Mouse (Mus musculus) erythroblast, embryonic 14.5 days (primary cell): Measurements from ENCODE around the gene Ankrd44. TPM values are rescaled to one million over a fixed set of nuclear protein-coding genes. Genes with fewer than 3 reads are reported as not detected.

ENCODE experiments used
- H3K27me3 ChIP-seq: 2 replicates; pipeline ENCODE4 v1.6.1; 2012; ENCODE audit warnings: inconsistent platforms; ENCODE audit not compliant: control insufficient read depth
- H3K36me3 ChIP-seq: 2 replicates; pipeline ENCODE4 v1.6.1; 2012; ENCODE audit warnings: mild to moderate bottlenecking, inconsistent platforms; ENCODE audit not compliant: control insufficient read depth
- H3K4me1 ChIP-seq: 2 replicates; pipeline ENCODE4 v1.6.1; 2012; ENCODE audit warnings: inconsistent platforms; ENCODE audit not compliant: control insufficient read depth
- H3K4me3 ChIP-seq: replicated peaks from 2 replicates; pipeline ENCODE3; 2012; ENCODE audit warnings: moderate library complexity, mild to moderate bottlenecking, inconsistent platforms
- H3K9me3 ChIP-seq: 2 replicates; pipeline ENCODE4 v1.6.1; 2012; ENCODE audit warnings: low read length, inconsistent platforms, mixed read lengths; ENCODE audit not compliant: control insufficient read depth
- GATA1 ChIP-seq: IDR thresholded peaks from 2 replicates; pipeline ENCODE4 v1.6.1; 2012; ENCODE audit warnings: low read length, inconsistent platforms, mixed read lengths
- TAL1 ChIP-seq: IDR thresholded peaks from 3 replicates; pipeline ENCODE4 v1.6.1; 2012; ENCODE audit warnings: low read length, inconsistent platforms, mixed read lengths
- polyA plus RNA-seq: library from polyadenylated mRNA; stranded (reverse); fragments of >175 nt; gene quantifications from 2 replicates; pipeline ENCODE4 v1.2.3, GENCODE M21; 2012

Ankrd44 gene
- polyA plus RNA-seq, 1 experiment, result 0.03 TPM

DNA sequence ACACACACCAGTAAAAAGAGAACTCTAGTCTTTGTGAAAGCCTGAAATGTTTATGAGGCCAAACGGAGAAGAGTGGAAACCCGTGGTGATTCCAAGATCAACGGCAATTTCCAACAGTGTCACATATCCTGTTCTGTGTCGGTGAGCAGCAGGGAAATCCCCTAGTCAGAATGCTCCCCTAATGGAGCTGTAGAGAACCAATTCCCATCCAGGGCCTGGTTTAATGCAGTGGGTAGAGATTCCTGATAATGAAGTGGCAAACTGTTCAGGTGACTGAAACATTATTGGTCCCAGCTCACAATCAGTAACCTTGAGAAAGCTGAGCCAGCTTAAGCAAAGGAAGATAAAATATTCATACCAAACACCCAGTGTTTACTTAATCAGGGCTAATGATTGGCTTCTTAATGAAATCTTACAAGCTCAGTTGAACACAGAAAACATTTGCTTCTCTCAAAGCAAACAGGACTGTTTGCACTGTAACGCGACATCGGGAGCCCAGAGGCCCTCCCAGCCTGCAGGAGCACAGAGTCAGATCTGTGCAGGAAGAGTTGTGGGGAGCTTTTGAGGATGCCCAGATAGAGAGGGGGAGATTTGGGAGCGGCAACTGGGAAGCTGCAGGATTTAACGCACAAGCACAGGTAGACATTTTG is 110.9 kb downstream of the Ankrd44 start:
- Histone ChIP-seq H3K27me3 (no peaks in the 10 kb centered on the region), H3K9me3 (no peaks in the 10 kb centered on the region), H3K4me1 (no peaks in the 10 kb centered on the region), H3K4me3 (no peak overlapping the region), H3K36me3 (no peaks in the 10 kb centered on the region)
- TF ChIP-seq GATA1 (no peak), TAL1 (no peak)

GRCm38 (mm10) chr1:54809811-54810549 is 116.2 kb downstream of the Ankrd44 start:
- H3K9me3 ChIP-seq, result no peaks in the 10 kb centered on the region
- H3K4me1 ChIP-seq, result no peaks in the 10 kb centered on the region
- no peak overlapping the region for H3K4me3 ChIP-seq
- TF ChIP-seq TAL1, result no peak
- no peak for TF ChIP-seq GATA1
- no peaks in the 10 kb centered on the region for H3K36me3 ChIP-seq
- H3K27me3 ChIP-seq, result no peaks in the 10 kb centered on the region

DNA sequence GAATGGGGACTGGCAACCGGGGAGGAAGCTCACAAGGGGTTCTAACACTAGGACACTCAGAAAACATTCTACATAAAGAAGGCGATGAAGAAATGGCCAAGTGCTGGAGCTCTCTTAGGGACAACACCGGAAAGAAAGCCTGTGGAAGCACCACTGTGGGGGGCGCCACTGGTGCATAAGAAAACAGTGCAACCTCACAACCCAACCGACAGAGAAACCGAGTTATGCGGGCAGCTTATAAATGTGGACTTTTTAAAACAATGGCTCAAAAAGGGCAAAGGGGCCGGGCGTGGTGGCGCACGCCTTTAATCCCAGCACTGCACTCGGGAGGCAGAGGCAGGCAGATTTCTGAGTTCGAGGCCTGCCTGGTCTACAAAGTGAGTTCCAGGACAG is 117.1 kb downstream of the Ankrd44 start:
- TF ChIP-seq TAL1 (no peak), GATA1 (no peak)
- Histone ChIP-seq H3K36me3 (no peaks in the 10 kb centered on the region), H3K9me3 (no peaks in the 10 kb centered on the region), H3K4me1 (no peaks in the 10 kb centered on the region), H3K27me3 (no peaks in the 10 kb centered on the region), H3K4me3 (no peak overlapping the region)

DNA sequence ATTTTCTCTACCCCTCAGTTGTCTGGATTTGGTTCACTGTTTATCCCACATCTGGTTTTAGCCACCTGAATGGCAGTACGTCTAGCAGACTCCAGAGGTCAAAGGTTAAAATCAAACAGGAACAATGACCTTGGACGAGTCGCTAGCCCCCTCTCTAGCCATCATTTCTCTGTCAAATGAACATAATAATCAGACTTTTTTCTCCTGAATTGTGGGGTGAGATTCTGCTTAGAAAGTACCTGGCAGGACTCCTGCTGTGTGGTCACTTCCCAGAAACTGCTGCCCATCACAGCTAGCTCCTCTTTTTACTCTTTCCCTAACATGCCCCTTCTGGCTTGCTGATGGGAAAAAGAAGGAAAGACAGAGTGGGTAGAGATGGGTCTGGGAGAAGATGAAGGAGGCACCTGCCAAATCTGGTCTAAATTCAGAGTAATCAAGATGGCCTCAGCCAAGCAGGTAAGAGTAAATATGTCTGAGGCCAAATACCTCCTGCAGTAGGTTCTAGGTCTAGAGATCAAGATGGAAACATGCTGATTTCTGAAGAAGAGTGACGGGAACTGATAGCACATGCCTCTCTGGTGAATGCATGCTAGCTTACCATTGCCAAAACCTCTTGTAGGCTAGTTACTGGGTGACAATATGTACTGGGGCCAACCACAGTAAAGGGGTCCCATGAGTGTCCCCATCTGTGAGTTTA is 117.6 kb downstream of the Ankrd44 start:
- H3K4me1 ChIP-seq, result no peaks in the 10 kb centered on the region
- no peaks in the 10 kb centered on the region for H3K9me3 ChIP-seq
- H3K27me3 ChIP-seq, result no peaks in the 10 kb centered on the region
- no peak overlapping the region for H3K4me3 ChIP-seq
- TF ChIP-seq TAL1 (no peak), GATA1 (no peak)
- H3K36me3 ChIP-seq, result no peaks in the 10 kb centered on the region

GRCm38 (mm10) chr1:54807832-54808231 is 118.4 kb downstream of the Ankrd44 start:
- H3K9me3 ChIP-seq, result no peaks in the 10 kb centered on the region
- H3K4me3 ChIP-seq, result no peak overlapping the region
- TF ChIP-seq TAL1, result no peak
- TF ChIP-seq GATA1, result no peak
- no peaks in the 10 kb centered on the region for H3K27me3 ChIP-seq
- H3K4me1 ChIP-seq, result no peaks in the 10 kb centered on the region
- H3K36me3 ChIP-seq, result no peaks in the 10 kb centered on the region

GRCm38 (mm10) chr1:54806116-54806850 is 119.9 kb downstream of the Ankrd44 start:
- Histone ChIP-seq H3K4me1 (no peaks in the 10 kb centered on the region), H3K27me3 (no peaks in the 10 kb centered on the region), H3K4me3 (no peak overlapping the region), H3K36me3 (no peaks in the 10 kb centered on the region), H3K9me3 (no peaks in the 10 kb centered on the region)
- TF ChIP-seq TAL1 (no peak), GATA1 (no peak)

DNA sequence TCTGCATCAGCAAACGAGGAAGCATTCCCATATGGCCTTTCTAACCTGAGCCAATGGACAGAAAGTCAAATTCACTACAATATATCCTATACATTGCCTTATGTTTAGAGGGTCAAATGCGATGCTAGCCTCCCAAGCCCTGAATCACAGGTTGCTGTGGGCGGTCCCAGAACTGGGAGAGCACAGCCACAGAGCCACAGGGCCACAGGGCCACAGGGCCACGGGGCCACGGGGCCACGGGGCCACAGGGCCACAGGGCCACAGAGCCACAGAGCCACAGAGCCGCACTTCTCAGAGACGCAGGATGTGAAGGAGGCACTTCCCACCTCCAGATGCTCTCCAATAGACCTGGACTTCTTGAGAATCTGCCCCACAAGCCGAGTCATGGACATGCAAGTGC is 121.8 kb downstream of the Ankrd44 start:
- Histone ChIP-seq H3K27me3 (no peaks in the 10 kb centered on the region), H3K4me1 (no peaks in the 10 kb centered on the region), H3K4me3 (no peak overlapping the region), H3K36me3 (no peaks in the 10 kb centered on the region), H3K9me3 (no peaks in the 10 kb centered on the region)
- TF ChIP-seq TAL1 (no peak), GATA1 (no peak)

DNA sequence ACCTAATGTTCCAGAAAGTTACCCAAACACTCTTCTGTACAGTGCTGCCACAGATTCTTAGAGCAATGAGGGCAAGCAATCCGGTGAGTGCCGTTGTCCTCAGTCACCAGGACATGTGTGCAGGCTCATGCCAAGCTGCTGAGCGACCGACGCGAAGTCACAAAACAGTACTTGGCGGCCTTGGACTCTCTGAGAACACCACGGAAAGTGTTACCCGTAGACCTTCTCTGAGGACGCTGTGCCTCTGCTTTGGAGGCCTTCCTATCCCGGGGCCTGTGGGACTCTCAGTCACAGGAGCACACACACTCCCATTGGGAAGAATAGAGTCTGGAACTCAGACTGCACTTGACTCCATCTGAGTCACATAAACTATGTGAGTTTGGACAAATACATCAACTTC is 123.5 kb downstream of the Ankrd44 start:
- Histone ChIP-seq H3K27me3 (no peaks in the 10 kb centered on the region), H3K36me3 (no peaks in the 10 kb centered on the region), H3K4me3 (no peak overlapping the region), H3K4me1 (no peaks in the 10 kb centered on the region), H3K9me3 (no peaks in the 10 kb centered on the region)
- TF ChIP-seq GATA1 (no peak), TAL1 (no peak)

DNA sequence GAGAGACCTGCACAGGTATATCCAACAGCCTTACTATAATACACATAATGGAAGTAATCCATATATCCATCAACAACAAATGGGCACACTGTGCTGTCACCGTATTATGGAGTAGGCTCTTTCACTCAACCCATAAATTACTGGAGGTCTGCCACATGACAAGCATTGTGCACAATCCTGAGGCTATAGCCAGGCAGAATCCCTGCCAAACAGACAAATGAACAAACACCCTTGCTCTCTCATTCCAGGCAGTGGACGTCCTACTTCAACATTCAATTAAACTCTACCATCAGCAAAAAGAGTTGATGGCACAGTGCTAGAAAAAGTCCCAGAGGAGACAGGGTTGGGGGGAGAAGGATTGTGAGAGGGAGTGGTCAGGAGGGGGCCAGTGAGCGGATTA is 124.9 kb downstream of the Ankrd44 start:
- TF ChIP-seq TAL1 (no peak), GATA1 (no peak)
- Histone ChIP-seq H3K4me3 (no peak overlapping the region), H3K36me3 (no peaks in the 10 kb centered on the region)

More for the DNA sequence above, 124.9 kb downstream of the Ankrd44 start:
- Histone ChIP-seq H3K27me3 (no peaks in the 10 kb centered on the region), H3K9me3 (no peaks in the 10 kb centered on the region), H3K4me1 (no peaks in the 10 kb centered on the region)
